Mouse (Mus musculus): ENCODE data around the gene Clic5. TPM values are rescaled to one million over a fixed set of nuclear protein-coding genes. Genes with fewer than 3 reads are reported as not detected.

Clic5 gene
- polyA plus RNA-seq, 1 experiment from 2014 or later: 5.8 TPM

GRCm38 (mm10) chr17:44204787-44205186 is 16.4 kb downstream of the Clic5 start:
- Histone ChIP-seq H3K9ac (ENCODE audit: low read depth, low read length) (no peak overlapping the region), H3K4me3 (ENCODE audit: low read depth, low read length) (no peak overlapping the region), H3K27me3 (ENCODE audit: control insufficient read depth, insufficient read depth, low read length) (no peaks in the 10 kb centered on the region), H3K27ac (ENCODE audit: low read depth, low read length) (no peak overlapping the region), H3K4me1 (ENCODE audit: control insufficient read depth, insufficient read depth, low read length) (peaks cover 2% of the 10 kb centered on the region; the same call in 1 of the 2 replicates), H3K4me2 (no peak overlapping the region), H3K9me3 (replicated peaks; ENCODE audit: control insufficient read depth, low read length) (no peaks in the 10 kb centered on the region; the same call in 1 of the 2 replicates), H3K36me3 (ENCODE audit: control insufficient read depth, insufficient read depth, low read length) (no peaks in the 10 kb centered on the region)
- WGBS (ENCODE audit: insufficient replicate concordance): 73% methylated on average over 1 of the region's 1 CpGs
- no peak for ATAC-seq (replicated peaks; ENCODE audit: insufficient number of reproducible peaks, low FRiP score, low TSS enrichment)

GRCm38 (mm10) chr17:44205562-44205961 is 17.2 kb downstream of the Clic5 start:
- Histone ChIP-seq H3K27ac (ENCODE audit: low read depth, low read length) (no peak overlapping the region), H3K4me2 (no peak overlapping the region), H3K27me3 (ENCODE audit: control insufficient read depth, insufficient read depth, low read length) (no peaks in the 10 kb centered on the region), H3K4me3 (ENCODE audit: low read depth, low read length) (no peak overlapping the region), H3K9ac (ENCODE audit: low read depth, low read length) (no peak overlapping the region), H3K36me3 (ENCODE audit: control insufficient read depth, insufficient read depth, low read length) (no peaks in the 10 kb centered on the region), H3K9me3 (replicated peaks; ENCODE audit: control insufficient read depth, low read length) (no peaks in the 10 kb centered on the region; the same call in 1 of the 2 replicates), H3K4me1 (ENCODE audit: control insufficient read depth, insufficient read depth, low read length) (peaks cover 2% of the 10 kb centered on the region; the same call in 1 of the 2 replicates)
- ATAC-seq (replicated peaks; ENCODE audit: insufficient number of reproducible peaks, low FRiP score, low TSS enrichment): no peak
- 72% methylated on average over 3 of the region's 3 CpGs for WGBS (ENCODE audit: insufficient replicate concordance)

- no peaks in the 10 kb centered on the region for H3K36me3 ChIP-seq (ENCODE audit: control insufficient read depth, insufficient read depth, low read length)
- no peak overlapping the region for H3K4me3 ChIP-seq (ENCODE audit: low read depth, low read length)
- no peaks in the 10 kb centered on the region for H3K9me3 ChIP-seq (replicated peaks; ENCODE audit: control insufficient read depth, low read length)
- 78% methylated on average over 4 of the region's 4 CpGs for WGBS (ENCODE audit: insufficient replicate concordance)
- no peak overlapping the region for H3K9ac ChIP-seq (ENCODE audit: low read depth, low read length)
- H3K27ac ChIP-seq (ENCODE audit: low read depth, low read length): no peak overlapping the region
- H3K4me2 ChIP-seq: no peak overlapping the region
- no peaks in the 10 kb centered on the region for H3K27me3 ChIP-seq (ENCODE audit: control insufficient read depth, insufficient read depth, low read length)
- ATAC-seq (replicated peaks; ENCODE audit: insufficient number of reproducible peaks, low FRiP score, low TSS enrichment): no peak
- no peaks in the 10 kb centered on the region for H3K4me1 ChIP-seq (ENCODE audit: control insufficient read depth, insufficient read depth, low read length)
These were observed 20.5 kb downstream of the Clic5 start for GRCm38 (mm10) chr17:44208900-44209299.

- H3K4me3 ChIP-seq (ENCODE audit: low read depth, low read length): no peak overlapping the region
- WGBS (ENCODE audit: insufficient replicate concordance): 76% methylated on average over 5 of the region's 5 CpGs
- no peak overlapping the region for H3K27ac ChIP-seq (ENCODE audit: low read depth, low read length)
- no peaks in the 10 kb centered on the region for H3K27me3 ChIP-seq (ENCODE audit: control insufficient read depth, insufficient read depth, low read length)
- H3K4me1 ChIP-seq (ENCODE audit: control insufficient read depth, insufficient read depth, low read length): no peaks in the 10 kb centered on the region; the same call in 1 of the 2 replicates
- H3K9me3 ChIP-seq (replicated peaks; ENCODE audit: control insufficient read depth, low read length): no peaks in the 10 kb centered on the region
- no peaks in the 10 kb centered on the region for H3K36me3 ChIP-seq (ENCODE audit: control insufficient read depth, insufficient read depth, low read length)
- no peak for ATAC-seq (replicated peaks; ENCODE audit: insufficient number of reproducible peaks, low FRiP score, low TSS enrichment)
- H3K9ac ChIP-seq (ENCODE audit: low read depth, low read length): no peak overlapping the region
- no peak overlapping the region for H3K4me2 ChIP-seq
These were observed 24.7 kb downstream of the Clic5 start for GRCm38 (mm10) chr17:44212960-44213619.

- ATAC-seq (replicated peaks; ENCODE audit: insufficient number of reproducible peaks, low FRiP score, low TSS enrichment): no peak
These were observed 26.9 kb downstream of the Clic5 start for GRCm38 (mm10) chr17:44215196-44215799.

GRCm38 (mm10) chr17:44217185-44217584 is 28.8 kb downstream of the Clic5 start:
- no peak overlapping the region for H3K9ac ChIP-seq (ENCODE audit: low read depth, low read length)
- no peak overlapping the region for H3K27ac ChIP-seq (ENCODE audit: low read depth, low read length)
- 64% methylated on average over 2 of the region's 2 CpGs for WGBS (ENCODE audit: insufficient replicate concordance)
- H3K27me3 ChIP-seq (ENCODE audit: control insufficient read depth, insufficient read depth, low read length): no peaks in the 10 kb centered on the region
- no peak for ATAC-seq (replicated peaks; ENCODE audit: insufficient number of reproducible peaks, low FRiP score, low TSS enrichment)
- H3K36me3 ChIP-seq (ENCODE audit: control insufficient read depth, insufficient read depth, low read length): no peaks in the 10 kb centered on the region
- no peak overlapping the region for H3K4me3 ChIP-seq (ENCODE audit: low read depth, low read length)
- H3K4me2 ChIP-seq: no peak overlapping the region
- H3K4me1 ChIP-seq (ENCODE audit: control insufficient read depth, insufficient read depth, low read length): no peaks in the 10 kb centered on the region; the same call in 1 of the 2 replicates
- no peaks in the 10 kb centered on the region for H3K9me3 ChIP-seq (replicated peaks; ENCODE audit: control insufficient read depth, low read length)

More at GRCm38 (mm10) chr17:44215196-44215799, 26.9 kb downstream of the Clic5 start:
- 75% methylated on average over 9 of the region's 9 CpGs for WGBS (ENCODE audit: insufficient replicate concordance)
- H3K27me3 ChIP-seq (ENCODE audit: control insufficient read depth, insufficient read depth, low read length): no peaks in the 10 kb centered on the region
- no peak overlapping the region for H3K9ac ChIP-seq (ENCODE audit: low read depth, low read length)
- H3K4me2 ChIP-seq: no peak overlapping the region
- no peaks in the 10 kb centered on the region for H3K36me3 ChIP-seq (ENCODE audit: control insufficient read depth, insufficient read depth, low read length)
- H3K9me3 ChIP-seq (replicated peaks; ENCODE audit: control insufficient read depth, low read length): no peaks in the 10 kb centered on the region
- H3K4me3 ChIP-seq (ENCODE audit: low read depth, low read length): no peak overlapping the region
- H3K4me1 ChIP-seq (ENCODE audit: control insufficient read depth, insufficient read depth, low read length): no peaks in the 10 kb centered on the region; the same call in 1 of the 2 replicates
- H3K27ac ChIP-seq (ENCODE audit: low read depth, low read length): no peak overlapping the region

GRCm38 (mm10) chr17:44219943-44220342 is 31.6 kb downstream of the Clic5 start:
- Histone ChIP-seq H3K4me2 (no peak overlapping the region), H3K27me3 (ENCODE audit: control insufficient read depth, insufficient read depth, low read length) (no peaks in the 10 kb centered on the region), H3K36me3 (ENCODE audit: control insufficient read depth, insufficient read depth, low read length) (no peaks in the 10 kb centered on the region), H3K9ac (ENCODE audit: low read depth, low read length) (no peak overlapping the region), H3K4me1 (ENCODE audit: control insufficient read depth, insufficient read depth, low read length) (no peaks in the 10 kb centered on the region; the same call in 1 of the 2 replicates), H3K27ac (ENCODE audit: low read depth, low read length) (no peak overlapping the region), H3K9me3 (replicated peaks; ENCODE audit: control insufficient read depth, low read length) (no peaks in the 10 kb centered on the region), H3K4me3 (ENCODE audit: low read depth, low read length) (no peak overlapping the region)
- no peak for ATAC-seq (replicated peaks; ENCODE audit: insufficient number of reproducible peaks, low FRiP score, low TSS enrichment)
- WGBS (ENCODE audit: insufficient replicate concordance): 65% methylated on average over 2 of the region's 2 CpGs

GRCm38 (mm10) chr17:44228428-44228827 is 40.0 kb downstream of the Clic5 start:
- no peak for ATAC-seq (replicated peaks; ENCODE audit: insufficient number of reproducible peaks, low FRiP score, low TSS enrichment)
- Histone ChIP-seq H3K4me2 (no peak overlapping the region), H3K9me3 (replicated peaks; ENCODE audit: control insufficient read depth, low read length) (no peaks in the 10 kb centered on the region), H3K27me3 (ENCODE audit: control insufficient read depth, insufficient read depth, low read length) (no peaks in the 10 kb centered on the region), H3K9ac (ENCODE audit: low read depth, low read length) (no peak overlapping the region), H3K4me1 (ENCODE audit: control insufficient read depth, insufficient read depth, low read length) (no peaks in the 10 kb centered on the region), H3K4me3 (ENCODE audit: low read depth, low read length) (no peak overlapping the region), H3K27ac (ENCODE audit: low read depth, low read length) (no peak overlapping the region), H3K36me3 (ENCODE audit: control insufficient read depth, insufficient read depth, low read length) (no peaks in the 10 kb centered on the region)
- WGBS (ENCODE audit: insufficient replicate concordance): 82% methylated on average over 5 of the region's 5 CpGs

Data from heart, embryonic 11.5 days (tissue).